Mouse (Mus musculus): Measurements from ENCODE around the gene Swsap1.
A peak's percentile ranks its signal among the peaks of the same experiment; 100 is the strongest.

Gene Swsap1

DNA sequence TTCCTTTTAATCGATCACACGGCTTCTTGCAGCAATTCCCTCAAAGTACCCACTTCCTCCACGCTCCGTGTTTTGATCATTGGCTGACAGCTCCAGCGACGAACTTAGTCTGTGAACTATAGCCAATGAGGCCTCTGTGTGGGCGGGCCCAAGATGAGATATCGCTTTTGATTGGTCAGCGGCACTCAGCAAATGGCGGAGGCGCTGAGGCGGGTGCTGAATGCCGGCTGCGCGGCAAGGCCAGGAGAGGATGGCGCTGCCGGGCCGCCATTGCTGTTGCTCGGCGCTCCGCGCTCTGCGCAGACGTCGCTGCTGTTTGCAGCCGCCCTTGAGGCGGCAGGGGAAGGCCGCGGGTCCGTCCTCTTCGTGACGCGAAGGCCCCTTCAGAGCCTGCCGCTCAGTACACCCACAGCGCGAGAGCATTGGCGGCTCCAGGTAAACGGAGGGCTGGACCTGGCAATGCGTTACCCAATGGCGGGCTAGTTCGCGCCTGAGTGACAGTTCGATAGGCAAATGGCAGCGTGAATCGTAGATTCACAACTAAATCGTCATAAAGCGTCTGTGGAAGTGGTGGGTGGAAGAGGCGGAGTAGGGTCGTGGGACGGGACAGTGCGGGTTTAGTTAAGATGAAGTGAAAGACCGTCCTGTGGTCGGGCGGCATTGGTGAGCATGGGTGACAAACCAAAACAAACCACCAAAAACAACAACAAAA is at the start of gene Swsap1:
Swsap1 (plus strand) TSS at position 186 of the 712 bp plus-strand sequence.
- peak; percentile 94 for DNase-seq (ENCODE audit: extremely low spot score, low read depth, low spot score)

DNA sequence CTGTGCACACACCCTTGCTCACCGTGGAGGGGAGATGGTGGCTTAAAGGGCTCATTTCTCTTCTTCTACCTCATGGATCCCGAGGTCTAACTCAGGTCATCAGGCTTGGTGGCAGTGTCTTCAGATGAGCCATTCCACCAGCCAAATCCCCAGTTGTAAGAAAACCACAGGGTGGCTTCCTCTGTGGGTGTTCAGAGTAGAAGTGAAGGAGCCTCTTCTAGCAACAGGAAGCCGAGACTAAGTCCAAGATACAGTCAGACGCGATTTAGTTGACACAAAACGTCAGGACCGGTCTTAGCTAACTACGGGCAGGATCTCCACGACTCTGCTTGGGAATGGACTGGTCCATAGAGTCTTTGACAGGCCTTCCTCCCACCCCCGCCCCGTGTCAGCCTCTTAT is 47.3 kb upstream of the Swsap1 start:
- no peak for DNase-seq (ENCODE audit: extremely low spot score, low read depth, low spot score)

DNA sequence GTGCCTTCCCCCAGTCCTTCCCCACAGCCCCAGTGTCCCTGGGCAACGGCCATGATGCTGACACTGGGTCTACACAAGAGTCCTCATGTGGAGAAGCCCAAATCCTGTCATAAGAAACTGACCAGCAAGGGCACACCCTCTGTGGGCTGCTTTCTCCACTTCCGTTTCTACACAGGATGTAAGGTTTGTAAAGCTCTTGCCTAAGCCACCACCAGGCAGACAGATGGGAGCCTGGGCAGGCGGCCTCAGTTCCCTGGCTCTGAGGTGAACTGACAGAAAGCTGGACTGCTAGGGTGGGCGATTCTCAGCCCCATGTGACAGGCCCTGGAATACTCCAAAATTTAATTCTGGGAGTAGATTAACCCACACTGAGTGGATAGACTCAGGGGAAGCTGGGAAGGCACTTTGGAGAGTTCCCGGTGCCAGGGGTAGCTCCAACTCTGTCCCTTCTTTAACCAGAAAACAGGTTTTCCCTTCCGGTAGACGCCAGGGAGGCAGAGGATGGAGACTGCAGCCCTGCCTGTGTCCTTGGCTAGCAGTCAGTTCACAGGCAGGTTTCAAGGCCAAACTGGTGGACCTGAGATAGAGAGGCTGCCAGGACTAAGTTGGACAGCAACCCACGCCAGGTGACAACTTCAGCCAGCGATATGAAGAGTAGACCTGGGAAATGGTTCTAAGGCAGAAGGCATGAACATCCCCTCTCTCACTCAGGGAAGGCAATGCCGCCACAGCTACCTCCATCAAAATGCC is 45.9 kb upstream of the Swsap1 start:
- no peak for DNase-seq (ENCODE audit: extremely low spot score, low read depth, low spot score)

GRCm38 (mm10) chr9:21916851-21917492 is 38.6 kb upstream of the Swsap1 start:
- no peak for DNase-seq (ENCODE audit: extremely low spot score, low read depth, low spot score)

- no peak for DNase-seq (ENCODE audit: extremely low spot score, low read depth, low spot score)
Observed at GRCm38 (mm10) chr9:21917493-21918034, 38.0 kb upstream of the Swsap1 start.

DNA sequence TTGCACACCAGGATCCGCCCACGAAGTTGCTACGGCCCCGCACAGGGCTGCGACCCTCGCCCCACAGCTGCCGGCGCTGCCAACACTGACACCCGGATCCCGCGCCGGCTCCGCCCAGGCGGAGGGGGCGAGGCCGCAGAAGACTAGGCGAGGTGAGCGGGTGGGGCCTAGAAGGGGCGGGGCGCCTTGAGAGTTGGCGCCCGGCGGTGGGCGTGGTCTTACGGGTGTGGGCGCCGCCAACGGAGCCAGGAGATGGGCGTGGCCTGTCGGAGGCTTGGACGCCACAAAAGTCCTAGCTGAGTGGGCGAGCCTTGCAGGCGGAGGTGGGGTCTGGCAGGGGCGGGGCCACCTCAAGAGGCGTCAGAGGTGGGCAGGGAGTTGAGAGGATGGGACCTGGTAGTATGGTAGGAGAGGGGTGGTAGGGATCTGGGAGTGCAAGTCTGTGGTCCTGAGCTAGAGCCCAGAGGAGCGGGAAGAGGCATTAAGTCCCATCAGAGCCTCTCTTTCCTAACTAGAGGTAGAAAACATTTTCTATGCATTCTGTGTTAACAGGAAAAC is 37.4 kb upstream of the Swsap1 start, which contains the start of gene Rab3d:
Rab3d (minus strand) TSS at position 158 of the 558 bp plus-strand sequence.
- DNase-seq (ENCODE audit: extremely low spot score, low read depth, low spot score), result peak; percentile 86

DNA sequence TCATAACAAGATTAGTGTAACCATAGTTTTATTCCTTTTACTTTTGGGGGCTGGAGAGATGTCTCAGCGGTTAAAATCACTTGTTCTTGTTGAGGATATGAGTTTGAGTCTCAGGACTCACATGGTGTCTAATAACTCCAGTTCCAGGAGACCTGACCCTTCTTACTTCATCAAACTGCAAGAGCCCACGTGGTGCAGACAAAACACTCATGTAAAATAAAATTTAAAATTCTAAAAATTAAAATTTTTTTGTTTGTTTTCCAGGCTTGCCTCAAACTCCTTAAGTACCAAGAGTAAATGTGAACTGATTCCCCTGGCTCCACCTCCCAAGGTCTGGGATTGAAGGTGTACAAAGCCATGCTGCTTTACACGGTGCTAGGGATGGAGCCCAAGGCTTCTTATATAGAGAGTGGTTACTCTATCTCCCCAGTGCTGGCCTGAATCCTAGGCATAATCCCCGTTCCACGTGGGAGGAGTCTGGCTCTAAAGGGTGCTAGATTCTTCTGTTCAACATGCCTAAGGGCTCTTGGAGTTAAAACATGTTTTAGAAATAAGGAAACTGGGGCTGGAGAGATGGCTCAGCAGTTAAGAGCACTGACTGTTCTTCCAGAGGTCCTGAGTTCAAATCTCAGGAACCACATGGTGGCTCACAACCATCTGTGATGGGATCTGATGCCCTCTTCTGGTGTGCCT is 36.7 kb upstream of the Swsap1 start:
- DNase-seq (ENCODE audit: extremely low spot score, low read depth, low spot score), result no peak

DNA sequence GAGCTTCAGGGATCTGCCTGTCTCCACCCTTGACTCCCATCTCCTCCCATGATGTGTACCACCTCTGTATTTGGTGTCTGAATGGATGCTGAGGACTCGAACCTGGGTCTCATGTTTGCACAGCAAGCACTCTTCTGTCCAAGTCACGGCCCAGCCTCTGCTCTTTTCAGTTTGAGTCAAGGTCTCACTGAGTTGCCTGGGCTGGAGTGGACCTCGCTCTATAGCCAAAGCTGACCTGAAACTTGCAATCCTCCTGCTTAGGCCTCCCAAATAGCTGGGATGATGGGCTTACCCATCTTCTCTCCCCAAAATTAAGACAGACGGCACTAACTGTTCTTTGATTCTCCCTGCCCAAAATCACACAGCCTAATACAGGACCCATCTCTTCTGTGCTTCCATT is 32.5 kb upstream of the Swsap1 start:
- DNase-seq (ENCODE audit: extremely low spot score, low read depth, low spot score), result no peak

DNA sequence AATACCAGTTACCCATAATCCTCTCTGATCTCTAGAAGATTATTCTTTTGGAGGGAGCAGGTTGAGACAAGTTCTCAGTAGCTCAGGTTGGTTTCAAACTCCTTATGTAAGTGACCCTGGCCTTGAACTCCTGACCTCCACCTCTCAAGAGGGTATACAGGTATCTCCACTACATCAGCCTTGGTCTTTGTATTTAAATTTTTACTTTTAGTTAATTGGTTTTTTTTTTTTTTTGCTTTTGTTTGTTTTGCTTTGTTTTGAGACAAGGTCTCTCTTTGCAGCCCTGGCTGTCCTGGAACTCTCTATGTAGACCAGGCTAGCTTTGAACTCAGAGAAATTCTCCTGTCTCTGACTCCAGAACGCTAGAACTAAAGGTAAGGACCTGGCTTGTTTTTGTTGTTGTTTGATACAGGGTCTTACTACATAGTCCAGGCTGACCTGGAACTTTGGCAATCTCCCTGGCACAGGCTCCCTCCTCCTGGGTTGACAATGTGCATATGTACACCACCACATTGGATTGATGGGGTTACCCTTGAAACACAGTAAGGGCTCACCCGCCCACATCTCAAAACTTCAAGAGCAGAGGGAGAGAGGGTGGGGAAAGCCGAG is 32.0 kb upstream of the Swsap1 start:
- DNase-seq (ENCODE audit: extremely low spot score, low read depth, low spot score), result no peak

DNA sequence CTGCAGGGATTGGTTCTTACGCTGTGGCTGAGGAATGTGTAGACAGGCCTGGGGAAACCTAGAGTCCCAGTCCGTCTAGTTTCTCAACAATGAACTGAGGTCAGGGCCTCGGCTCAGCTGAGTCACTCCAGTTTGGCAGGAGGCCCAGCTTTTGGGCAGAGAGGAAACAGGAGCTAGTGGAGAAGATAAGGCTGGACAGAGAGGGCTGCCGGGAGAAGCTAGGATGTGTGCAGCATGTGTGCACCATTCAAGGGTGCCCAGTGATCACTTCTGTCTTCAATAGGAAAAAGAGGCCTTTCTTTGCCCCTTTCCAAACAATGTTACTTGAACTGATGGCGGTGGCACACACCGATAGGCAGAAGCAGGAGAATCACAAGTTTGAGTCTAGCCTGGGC is 31.5 kb upstream of the Swsap1 start:
- no peak for DNase-seq (ENCODE audit: extremely low spot score, low read depth, low spot score)

DNA sequence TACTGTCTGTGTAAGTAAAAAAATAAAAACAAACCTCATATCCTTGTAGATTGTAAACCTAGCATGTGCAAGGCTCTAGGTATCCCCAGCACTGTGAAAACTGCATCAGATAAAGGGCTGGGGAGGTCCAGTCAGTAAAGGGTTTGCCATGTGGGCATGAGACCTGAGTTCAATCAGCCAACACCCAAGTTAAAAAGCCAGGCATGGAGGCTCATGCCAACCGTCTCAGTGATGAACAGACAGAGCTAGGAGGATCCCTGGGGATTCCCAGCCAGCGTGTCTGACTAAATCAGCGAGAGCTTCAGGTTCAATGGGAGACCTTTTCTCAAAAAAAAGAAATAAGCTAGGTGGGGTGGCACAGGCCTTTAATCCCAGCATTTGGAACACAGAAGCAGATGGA is 30.5 kb upstream of the Swsap1 start:
- no peak for DNase-seq (ENCODE audit: extremely low spot score, low read depth, low spot score)

DNA sequence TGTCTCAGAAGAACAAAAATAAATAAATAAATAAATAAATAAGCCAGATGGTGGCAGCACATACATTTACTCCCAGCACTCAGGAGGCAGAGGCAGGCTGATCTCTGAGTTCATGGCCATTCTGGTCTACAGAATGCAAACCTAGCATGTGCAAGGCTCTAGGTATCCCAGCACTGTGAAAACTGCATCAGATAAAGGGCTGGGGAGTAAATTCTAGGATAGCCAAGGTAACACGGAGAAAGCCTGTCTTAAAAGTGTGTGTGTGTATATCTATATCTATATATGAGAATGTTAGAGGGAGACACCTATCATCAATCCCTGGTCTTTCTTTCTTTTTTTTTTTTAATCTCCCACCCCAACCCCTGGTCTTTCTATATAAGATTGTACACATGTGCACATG is 30.0 kb upstream of the Swsap1 start:
- no peak for DNase-seq (ENCODE audit: extremely low spot score, low read depth, low spot score)

DNA sequence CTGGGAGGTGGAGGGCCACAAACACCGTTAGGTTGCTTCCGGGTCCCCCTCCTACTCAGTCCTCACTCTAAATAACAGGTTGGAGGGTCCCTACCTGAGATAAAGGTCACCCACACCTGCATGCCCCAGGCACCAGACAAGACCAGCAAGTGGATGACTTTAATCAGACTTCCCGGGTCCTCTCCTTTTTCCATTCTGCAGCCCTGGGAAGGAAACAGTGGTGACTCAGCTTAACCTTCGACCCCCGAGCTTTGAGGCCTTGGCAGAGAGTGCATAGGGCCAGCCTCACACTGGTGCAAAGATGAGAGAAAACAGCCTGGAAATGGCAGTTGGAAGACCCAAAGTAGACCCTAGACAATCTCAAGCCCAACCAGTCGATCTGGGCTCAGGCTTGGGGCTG is 29.4 kb upstream of the Swsap1 start:
- DNase-seq (ENCODE audit: extremely low spot score, low read depth, low spot score), result no peak

DNA sequence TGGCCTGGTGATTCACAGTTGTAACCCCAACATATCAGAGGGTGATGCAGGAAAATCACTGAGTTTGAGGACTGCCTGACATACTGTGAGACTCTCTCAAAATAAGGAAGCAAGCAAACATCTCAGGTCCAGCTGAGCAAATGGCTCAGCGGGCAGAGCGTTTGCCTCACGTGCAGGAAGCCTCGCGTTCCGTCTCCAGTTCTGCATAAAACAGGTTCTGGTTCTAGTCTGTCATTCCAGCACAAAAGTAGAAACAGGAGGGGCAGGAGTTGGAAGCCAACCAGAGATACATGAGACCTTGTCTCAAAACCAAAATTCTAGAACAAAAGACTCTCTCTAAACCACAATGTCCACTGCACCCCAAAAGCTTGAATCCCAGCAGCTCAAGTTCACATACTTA is 28.8 kb upstream of the Swsap1 start:
- no peak for DNase-seq (ENCODE audit: extremely low spot score, low read depth, low spot score)

- DNase-seq (ENCODE audit: extremely low spot score, low read depth, low spot score), result peak; percentile 94
Observed at GRCm38 (mm10) chr9:21927208-21927753, 28.3 kb upstream of the Swsap1 start, which contains the start of the genes Ccdc159 and Tmem205. Ccdc159 (plus strand) TSS chr9:21927471. Tmem205 (minus strand) TSS chr9:21927556.

DNA sequence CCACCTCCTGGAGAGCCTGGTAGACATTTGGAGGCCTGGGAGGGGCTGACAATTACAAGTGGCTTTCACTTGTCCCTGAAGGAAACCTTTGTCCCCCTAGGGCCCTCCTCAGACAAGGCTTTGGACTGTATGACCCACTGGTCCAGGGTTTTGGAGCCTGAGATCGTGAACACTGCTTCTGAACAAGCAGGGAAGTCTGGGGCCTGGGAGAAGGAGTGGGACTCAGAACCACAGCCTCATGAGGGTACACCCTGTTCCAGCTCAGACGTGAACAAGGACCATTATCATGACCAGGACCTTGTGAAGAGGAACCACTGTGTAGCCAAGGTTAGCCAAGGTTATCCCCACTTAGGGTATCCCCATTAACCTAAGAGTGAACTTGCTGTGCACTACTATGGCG is 26.3 kb upstream of the Swsap1 start:
- no peak for DNase-seq (ENCODE audit: extremely low spot score, low read depth, low spot score)

GRCm38 (mm10) chr9:21932006-21932405 is 23.5 kb upstream of the Swsap1 start:
- no peak for DNase-seq (ENCODE audit: extremely low spot score, low read depth, low spot score)

DNA sequence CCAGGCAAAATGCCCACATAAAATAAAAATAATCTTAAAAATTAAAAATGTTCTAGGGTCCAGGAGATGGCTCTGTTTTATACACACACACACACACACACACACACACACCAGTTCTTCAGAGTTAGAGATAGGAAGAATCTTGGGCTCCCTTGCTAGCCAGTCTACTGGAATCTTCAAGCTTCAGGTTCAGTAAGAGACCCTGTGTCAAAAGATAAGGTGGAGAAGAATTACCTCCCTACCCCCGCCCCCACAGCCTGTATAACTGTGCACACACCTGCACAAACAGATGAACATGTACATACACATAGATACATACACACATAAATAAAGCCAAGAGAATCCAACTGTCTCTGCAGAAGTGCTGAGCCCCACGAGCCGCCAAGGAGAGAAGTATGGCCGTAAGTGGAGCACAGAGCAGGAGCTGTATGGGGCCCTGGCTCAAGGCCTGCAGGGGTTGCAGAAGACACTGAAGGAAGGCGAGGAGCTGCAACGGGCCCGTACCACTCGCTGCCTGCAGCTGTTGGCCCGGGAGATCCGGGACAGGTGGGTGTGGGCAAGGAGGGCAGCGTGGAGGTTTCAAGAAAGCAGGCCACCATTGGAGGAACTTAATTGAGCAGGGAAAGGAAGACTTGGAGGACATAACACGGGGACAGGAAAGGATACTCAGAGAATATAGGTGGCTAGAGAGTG is 23.0 kb upstream of the Swsap1 start:
- DNase-seq (ENCODE audit: extremely low spot score, low read depth, low spot score), result no peak

DNA sequence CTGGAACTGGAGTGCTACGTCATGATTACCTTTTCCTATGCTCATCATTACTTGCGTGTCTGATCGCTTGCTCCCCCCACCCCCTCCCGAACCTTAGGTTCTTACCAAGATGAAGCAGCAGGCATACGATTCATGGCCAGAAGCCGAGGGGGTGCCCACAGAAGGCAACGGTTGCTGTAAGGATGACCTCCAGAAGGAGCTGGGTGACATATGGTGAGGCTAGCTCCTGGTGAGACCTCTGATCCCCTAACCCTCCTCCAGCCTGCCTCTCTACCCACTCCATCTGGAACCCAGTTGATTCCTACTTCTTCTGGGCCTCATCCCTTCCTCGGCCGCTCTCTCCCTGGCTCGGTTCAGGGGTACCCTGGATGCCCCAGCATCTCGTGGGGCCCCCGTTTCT is 21.5 kb upstream of the Swsap1 start:
- DNase-seq (ENCODE audit: extremely low spot score, low read depth, low spot score), result no peak
